Mouse (Mus musculus) left cerebral cortex, adult 2 months (tissue): Measurements from ENCODE around the gene Nim1k. TPM values are rescaled to one million over a fixed set of nuclear protein-coding genes. Genes with fewer than 3 reads are reported as not detected.
A peak's percentile ranks its signal among the peaks of the same experiment; 100 is the strongest.
"Not testable (repeated sequence)": the region's sequence is repeated elsewhere in the genome, so short reads cannot be mapped to it uniquely, and the experiment has no call there.

Experiments
- DNase-seq, 2 experiments: peaks; one replicate each; pipeline ENCODE4 v3.0.0; 2021 to 2022; ENCODE audit warnings: low spot score in 2 of 2, mixed read lengths in 1 of 2; ENCODE audit errors: extremely low spot score in 1 of 2
- H3K27ac ChIP-seq: fragments of 200-600 bp; 2 replicates; pipeline ENCODE4 v1.8.1; 2022
- H3K4me3 ChIP-seq: fragments of 200-600 bp; 2 replicates; pipeline ENCODE4 v1.8.1; 2022
- CTCF ChIP-seq: fragments of 200-600 bp; IDR thresholded peaks from 2 replicates; pipeline ENCODE4 v1.8.1; 2022; ENCODE audit warnings: antibody characterized with exemption, mild to moderate bottlenecking, moderate library complexity
- intact Hi-C: fragments of 180-260 bp; cut with DNase I; formaldehyde crosslinking; loops from one replicate; pipeline ENCODE4 v1.15.1; 2025
- total RNA-seq, 2 experiments: library from RNA; stranded (reverse); gene quantifications; 2 replicates each; pipeline ENCODE4 v1.2.3; 2021

Gene Nim1k
- total RNA-seq, 2 experiments from 2014 or later: 12.9 to 16.8 TPM

GRCm38 (mm10) chr13:119704280-119704679 is 51.4 kb downstream of the Nim1k start:
- no peak for TF ChIP-seq CTCF
- intact Hi-C loops: no loop called here
- no peak overlapping the region for H3K27ac ChIP-seq

GRCm38 (mm10) chr13:119698436-119698835 is 57.2 kb downstream of the Nim1k start:
- intact Hi-C loops: no loop called here
- no peak for DNase-seq
- TF ChIP-seq CTCF: no peak

More at GRCm38 (mm10) chr13:119704280-119704679, 51.4 kb downstream of the Nim1k start:
- H3K4me3 ChIP-seq: no peak overlapping the region
- no peak for DNase-seq

GRCm38 (mm10) chr13:119696496-119696895 is 59.2 kb downstream of the Nim1k start:
- H3K27ac ChIP-seq: no peak overlapping the region
- no peak for DNase-seq
- TF ChIP-seq CTCF: no peak
- no peak overlapping the region for H3K4me3 ChIP-seq
- intact Hi-C loops: no loop called here

More at GRCm38 (mm10) chr13:119698436-119698835, 57.2 kb downstream of the Nim1k start:
- Histone ChIP-seq H3K27ac (no peak overlapping the region), H3K4me3 (no peak overlapping the region)

- intact Hi-C loops: no loop called here
- no peak for DNase-seq
- no peak overlapping the region for H3K27ac ChIP-seq
- no peak overlapping the region for H3K4me3 ChIP-seq
- no peak for TF ChIP-seq CTCF
These were observed 60.0 kb downstream of the Nim1k start for GRCm38 (mm10) chr13:119695676-119696075.

- DNase-seq, H3K27ac ChIP-seq: not testable (repeated sequence)
- intact Hi-C loops: loop anchor here (2.0 to 5.0 kb wide), 2 partner anchors 50 to 63 kb away; partner anchors contain the start of gene Nim1k
- peak overlapping the region; percentile 100 for H3K4me3 ChIP-seq
These were observed 63.7 kb downstream of the Nim1k start for GRCm38 (mm10) chr13:119691958-119692357.

GRCm38 (mm10) chr13:119690876-119691620 is 64.6 kb downstream of the Nim1k start:
- no peak; the same call in 1 of the 2 replicates for TF ChIP-seq CTCF
- Histone ChIP-seq H3K4me3 (peak overlapping the region; percentile 100), H3K27ac (peak overlapping the region; percentile 95)
- DNase-seq: no peak
- intact Hi-C loops: loop anchor here (2.0 to 5.0 kb wide), 2 partner anchors 49 to 64 kb away; partner anchors contain the start of gene Nim1k

- peak; percentile 98 to 99 for DNase-seq
- Histone ChIP-seq H3K4me3 (peak within 1 kb of the TSS; percentile 100), H3K27ac (peak within 1 kb of the TSS; percentile 95)
- TF ChIP-seq CTCF: no peak
- intact Hi-C loops: loop anchor here (2.0 to 5.0 kb wide), 2 partner anchors 48 to 65 kb away; partner anchors contain the start of gene Nim1k
These were observed 65.5 kb downstream of the Nim1k start, which contains the start of gene Hmgcs1 for GRCm38 (mm10) chr13:119690039-119690728. Gene Hmgcs1 (plus strand): TSS chr13:119690379.

- peak overlapping the region; percentile 79 for H3K27ac ChIP-seq
- intact Hi-C loops: loop anchor here (2.0 to 5.0 kb wide), 2 partner anchors 47 to 65 kb away; partner anchors contain the start of gene Nim1k
- no peak for DNase-seq
- TF ChIP-seq CTCF: no peak
- peak overlapping the region; percentile 52 for H3K4me3 ChIP-seq
These were observed 66.0 kb downstream of the Nim1k start for GRCm38 (mm10) chr13:119689709-119690038.

GRCm38 (mm10) chr13:119684416-119685177 is 71.1 kb downstream of the Nim1k start:
- intact Hi-C loops: no loop called here
- H3K4me3 ChIP-seq: no peak overlapping the region
- DNase-seq: no peak
- no peak for TF ChIP-seq CTCF
- no peak overlapping the region for H3K27ac ChIP-seq

GRCm38 (mm10) chr13:119681161-119681560 is 74.5 kb downstream of the Nim1k start:
- TF ChIP-seq CTCF: no peak
- no peak overlapping the region for H3K4me3 ChIP-seq
- intact Hi-C loops: no loop called here
- H3K27ac ChIP-seq: no peak overlapping the region
- DNase-seq: no peak

- no peak for TF ChIP-seq CTCF
- no peak overlapping the region for H3K4me3 ChIP-seq
- no peak for DNase-seq
- H3K27ac ChIP-seq: no peak overlapping the region
- intact Hi-C loops: no loop called here
These were observed 76.0 kb downstream of the Nim1k start for GRCm38 (mm10) chr13:119679721-119680120.

GRCm38 (mm10) chr13:119678794-119679193 is 76.9 kb downstream of the Nim1k start:
- no peak for DNase-seq
- intact Hi-C loops: no loop called here
- TF ChIP-seq CTCF: no peak
- H3K4me3 ChIP-seq: no peak overlapping the region
- no peak overlapping the region for H3K27ac ChIP-seq
